Mouse (Mus musculus): ENCODE data around the gene Ablim2. TPM values are rescaled to one million over a fixed set of nuclear protein-coding genes. Genes with fewer than 3 reads are reported as not detected.

Ablim2 gene
- total and polyA plus RNA-seq, 2 experiments from 2014 or later: 30.0 to 44.6 TPM

GRCm38 (mm10) chr5:35907633-35908426 lies 150.2 kb downstream of the Ablim2 start:
- H3K9me3 ChIP-seq (ENCODE audit: low read length): no peaks in the 10 kb centered on the region
- 0 out of 2 replicates have a peak, but pooled peaks have one; percentile 9 for TF ChIP-seq CTCF (IDR thresholded peaks at IDR 0.05; ENCODE audit: low read depth)
- peak; percentile 96 for DNase-seq (ENCODE audit: low spot score)
- H3K4me2 ChIP-seq (ENCODE audit: low read depth, low read length): peak overlapping the region; percentile 32; the same call in 1 of the 2 replicates
- no peak overlapping the region for H3K9ac ChIP-seq (replicated peaks; ENCODE audit: low read length)
- H3K4me3 ChIP-seq (ENCODE audit: low read length): no peak overlapping the region
- H3K27me3 ChIP-seq (ENCODE audit: insufficient read depth, low read length): no peaks in the 10 kb centered on the region
- peaks cover 38% of the 10 kb centered on the region for H3K4me1 ChIP-seq (ENCODE audit: insufficient read depth, low read length)
- peak; percentile 95 for ATAC-seq
- peak overlapping the region; percentile 82 for H3K27ac ChIP-seq
- H3K36me3 ChIP-seq (ENCODE audit: insufficient read depth, low read length): no peaks in the 10 kb centered on the region; the same call in 1 of the 2 replicates
- WGBS: 7% methylated on average over 15 of the region's 15 CpGs

- Histone ChIP-seq H3K4me2 (ENCODE audit: low read depth, low read length) (peak overlapping the region; percentile 11; the same call in 1 of the 2 replicates), H3K4me1 (ENCODE audit: insufficient read depth, low read length) (peaks cover 38% of the 10 kb centered on the region), H3K27ac (peak overlapping the region; percentile 82), H3K27me3 (ENCODE audit: insufficient read depth, low read length) (no peaks in the 10 kb centered on the region), H3K9me3 (ENCODE audit: low read length) (no peaks in the 10 kb centered on the region), H3K36me3 (ENCODE audit: insufficient read depth, low read length) (no peaks in the 10 kb centered on the region; the same call in 1 of the 2 replicates), H3K9ac (replicated peaks; ENCODE audit: low read length) (peak overlapping the region; percentile 22; the same call in 1 of the 2 replicates), H3K4me3 (ENCODE audit: low read length) (no peak overlapping the region)
- no peak for TF ChIP-seq CTCF (IDR thresholded peaks at IDR 0.05; ENCODE audit: low read depth)
- 33% methylated on average over 13 of the region's 13 CpGs for WGBS
- DNase-seq (ENCODE audit: low spot score): no peak
- ATAC-seq: no peak
Observed at GRCm38 (mm10) chr5:35908626-35909443, 151.2 kb downstream of the Ablim2 start.

GRCm38 (mm10) chr5:35915629-35916300 lies 158.1 kb downstream of the Ablim2 start:
- Histone ChIP-seq H3K4me3 (ENCODE audit: low read length) (no peak overlapping the region), H3K9me3 (ENCODE audit: low read length) (no peaks in the 10 kb centered on the region), H3K4me2 (ENCODE audit: low read depth, low read length) (no peak overlapping the region), H3K27ac (peak overlapping the region; percentile 6; the same call in 1 of the 2 replicates), H3K4me1 (ENCODE audit: insufficient read depth, low read length) (peaks cover 30% of the 10 kb centered on the region), H3K36me3 (ENCODE audit: insufficient read depth, low read length) (no peaks in the 10 kb centered on the region; the same call in 1 of the 2 replicates), H3K27me3 (ENCODE audit: insufficient read depth, low read length) (no peaks in the 10 kb centered on the region), H3K9ac (replicated peaks; ENCODE audit: low read length) (no peak overlapping the region)
- DNase-seq (ENCODE audit: low spot score) (no peak), ATAC-seq (no peak)
- 50% methylated on average over 12 of the region's 12 CpGs for WGBS
- no peak for TF ChIP-seq CTCF (IDR thresholded peaks at IDR 0.05; ENCODE audit: low read depth)

GRCm38 (mm10) chr5:35916666-35917065 lies 159.0 kb downstream of the Ablim2 start:
- ATAC-seq (no peak), DNase-seq (ENCODE audit: low spot score) (no peak)
- no peak overlapping the region for H3K27ac ChIP-seq
- H3K4me2 ChIP-seq (ENCODE audit: low read depth, low read length): no peak overlapping the region
- no peaks in the 10 kb centered on the region for H3K9me3 ChIP-seq (ENCODE audit: low read length)
- no peak overlapping the region for H3K9ac ChIP-seq (replicated peaks; ENCODE audit: low read length)
- TF ChIP-seq CTCF (IDR thresholded peaks at IDR 0.05; ENCODE audit: low read depth): no peak
- H3K4me3 ChIP-seq (ENCODE audit: low read length): no peak overlapping the region
- H3K4me1 ChIP-seq (ENCODE audit: insufficient read depth, low read length): peaks cover 38% of the 10 kb centered on the region
- WGBS: 45% methylated on average over 5 of the region's 5 CpGs
- H3K36me3 ChIP-seq (ENCODE audit: insufficient read depth, low read length): no peaks in the 10 kb centered on the region; the same call in 1 of the 2 replicates
- H3K27me3 ChIP-seq (ENCODE audit: insufficient read depth, low read length): no peaks in the 10 kb centered on the region

- no peak overlapping the region for H3K9ac ChIP-seq (replicated peaks; ENCODE audit: low read length)
- WGBS: 15% methylated on average over 8 of the region's 8 CpGs
- ATAC-seq: peak; percentile 67
Observed at GRCm38 (mm10) chr5:35918387-35918786, 160.7 kb downstream of the Ablim2 start.

GRCm38 (mm10) chr5:35920076-35920475 lies 162.4 kb downstream of the Ablim2 start:
- no peaks in the 10 kb centered on the region for H3K9me3 ChIP-seq (ENCODE audit: low read length)
- no peaks in the 10 kb centered on the region for H3K36me3 ChIP-seq (ENCODE audit: insufficient read depth, low read length)
- H3K4me3 ChIP-seq (ENCODE audit: low read length): no peak overlapping the region
- TF ChIP-seq CTCF (IDR thresholded peaks at IDR 0.05; ENCODE audit: low read depth): no peak
- H3K4me1 ChIP-seq (ENCODE audit: insufficient read depth, low read length): peaks cover 49% of the 10 kb centered on the region
- H3K27ac ChIP-seq: no peak overlapping the region; the same call in 1 of the 2 replicates
- ATAC-seq: no peak
- H3K9ac ChIP-seq (replicated peaks; ENCODE audit: low read length): no peak overlapping the region
- DNase-seq (ENCODE audit: low spot score): no peak
- 37% methylated on average over 4 of the region's 4 CpGs for WGBS
- H3K4me2 ChIP-seq (ENCODE audit: low read depth, low read length): no peak overlapping the region
- no peaks in the 10 kb centered on the region for H3K27me3 ChIP-seq (ENCODE audit: insufficient read depth, low read length)

More at GRCm38 (mm10) chr5:35918387-35918786, 160.7 kb downstream of the Ablim2 start:
- H3K4me2 ChIP-seq (ENCODE audit: low read depth, low read length): peak overlapping the region; percentile 16; the same call in 1 of the 2 replicates
- DNase-seq (ENCODE audit: low spot score): peak; percentile 69
- H3K4me1 ChIP-seq (ENCODE audit: insufficient read depth, low read length): peaks cover 44% of the 10 kb centered on the region
- no peak overlapping the region for H3K4me3 ChIP-seq (ENCODE audit: low read length)
- H3K27me3 ChIP-seq (ENCODE audit: insufficient read depth, low read length): no peaks in the 10 kb centered on the region
- peak overlapping the region; percentile 76 for H3K27ac ChIP-seq
- no peaks in the 10 kb centered on the region for H3K9me3 ChIP-seq (ENCODE audit: low read length)
- H3K36me3 ChIP-seq (ENCODE audit: insufficient read depth, low read length): no peaks in the 10 kb centered on the region
- no peak for TF ChIP-seq CTCF (IDR thresholded peaks at IDR 0.05; ENCODE audit: low read depth)

All from hindbrain, postnatal 0 days (tissue).